Mouse (Mus musculus): ENCODE results near the gene Lrrn3.
A peak's percentile ranks its signal among the peaks of the same experiment; 100 is the strongest.

The Lrrn3 gene

GRCm38 (mm10) chr12:41427464-41427863, 58.8 kb downstream of the Lrrn3 start:
- DNase-seq = no peak

- DNase-seq = no peak
Measured at GRCm38 (mm10) chr12:41425101-41425679, 61.0 kb downstream of the Lrrn3 start.

GRCm38 (mm10) chr12:41417961-41418360, 68.3 kb downstream of the Lrrn3 start:
- no peak for DNase-seq

- DNase-seq = no peak
Measured at GRCm38 (mm10) chr12:41417099-41417498, 69.1 kb downstream of the Lrrn3 start.

- no peak for DNase-seq
Measured at GRCm38 (mm10) chr12:41416635-41417034, 69.6 kb downstream of the Lrrn3 start.

GRCm38 (mm10) chr12:41409431-41409830, 76.8 kb downstream of the Lrrn3 start:
- peak; percentile 2 for DNase-seq

- DNase-seq = no peak
Measured at GRCm38 (mm10) chr12:41401923-41402322, 84.3 kb downstream of the Lrrn3 start.

Data from kidney, adult 9 months (tissue).